Mouse (Mus musculus): ENCODE results near the gene Sh2d3c.
A peak's percentile ranks its signal among the peaks of the same experiment; 100 is the strongest.

The Sh2d3c gene

DNA sequence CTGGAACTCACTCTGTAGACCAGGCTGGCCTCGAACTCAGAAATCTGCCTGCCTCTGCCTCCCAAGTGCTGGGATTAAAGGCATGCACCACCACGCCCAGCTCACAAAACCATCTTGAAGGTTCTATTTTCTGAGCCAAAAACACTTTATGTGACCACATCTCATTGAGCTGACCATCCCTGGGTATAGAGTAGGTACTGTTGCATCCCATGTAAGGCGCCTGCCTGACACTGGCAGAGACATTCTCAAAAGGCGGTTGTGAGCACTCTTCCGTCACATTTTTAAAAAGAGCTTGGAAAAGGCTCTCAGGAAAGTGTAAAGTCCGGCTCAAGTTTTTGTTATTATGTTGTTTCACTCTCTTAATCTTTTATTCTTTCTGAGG is 35.8 kb downstream of the Sh2d3c start:
- no peak for DNase-seq (ENCODE audit: low spot score)

DNA sequence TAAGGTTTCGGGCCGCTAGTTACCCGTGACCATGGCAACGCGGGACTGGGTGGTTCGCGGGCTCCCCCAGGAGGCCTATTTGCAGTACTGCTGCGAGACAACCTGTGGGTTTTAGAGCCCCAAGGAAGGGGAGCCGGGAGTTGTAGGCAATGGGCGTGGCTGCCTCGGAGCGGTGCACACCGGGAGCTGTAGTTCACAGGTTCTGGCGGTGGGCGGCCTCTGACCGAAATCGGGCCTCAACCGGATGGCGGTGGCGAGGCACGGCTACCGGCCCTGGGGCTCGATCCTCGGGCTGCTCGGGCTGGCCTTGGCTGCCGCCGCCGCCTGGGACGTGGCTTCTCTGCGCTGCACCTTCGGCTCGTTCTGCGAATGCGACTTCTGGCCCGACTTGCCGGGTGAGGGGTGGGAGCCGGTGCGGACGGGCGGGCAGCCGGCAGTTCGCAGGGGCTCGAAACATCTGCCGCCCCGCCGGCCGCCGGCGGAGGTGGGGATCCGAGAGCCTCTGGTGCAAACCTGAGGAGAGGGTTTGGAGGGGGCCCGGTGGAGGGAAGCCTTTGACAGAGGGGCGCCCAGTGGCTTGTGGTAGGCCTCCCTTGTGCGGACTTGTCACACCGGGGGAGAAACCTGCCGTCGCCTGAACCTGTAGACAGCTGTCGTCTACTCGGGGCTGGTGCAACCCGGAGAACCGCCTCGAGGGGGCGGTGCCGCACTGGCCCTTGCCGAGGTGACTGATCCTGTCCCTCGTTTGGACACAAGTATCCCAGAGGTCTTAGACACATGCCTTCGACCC is 36.4 kb downstream of the Sh2d3c start, which contains the start of gene Tor2a:
Gene Tor2a (plus strand): TSS at position 179 of the 790 bp plus-strand sequence.
- peak; percentile 95 for DNase-seq (ENCODE audit: low spot score)

DNA sequence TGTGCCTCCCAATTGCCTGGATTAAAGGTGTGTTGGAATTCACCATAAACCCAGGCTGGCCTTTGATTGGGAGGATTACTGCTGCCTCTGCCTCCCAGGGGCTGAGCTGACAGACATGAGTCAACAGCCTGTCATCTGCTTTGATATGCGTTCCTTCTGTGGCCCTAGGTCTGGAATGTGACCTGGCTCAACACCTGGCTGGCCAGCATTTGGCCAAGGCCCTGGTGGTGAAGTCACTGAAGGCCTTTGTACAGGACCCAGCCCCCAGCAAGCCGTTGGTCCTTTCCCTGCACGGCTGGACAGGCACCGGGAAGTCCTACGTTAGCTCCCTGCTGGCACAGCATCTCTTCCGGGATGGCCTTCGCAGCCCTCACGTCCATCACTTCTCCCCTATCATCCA is 37.6 kb downstream of the Sh2d3c start:
- no peak for DNase-seq (ENCODE audit: low spot score)

DNA sequence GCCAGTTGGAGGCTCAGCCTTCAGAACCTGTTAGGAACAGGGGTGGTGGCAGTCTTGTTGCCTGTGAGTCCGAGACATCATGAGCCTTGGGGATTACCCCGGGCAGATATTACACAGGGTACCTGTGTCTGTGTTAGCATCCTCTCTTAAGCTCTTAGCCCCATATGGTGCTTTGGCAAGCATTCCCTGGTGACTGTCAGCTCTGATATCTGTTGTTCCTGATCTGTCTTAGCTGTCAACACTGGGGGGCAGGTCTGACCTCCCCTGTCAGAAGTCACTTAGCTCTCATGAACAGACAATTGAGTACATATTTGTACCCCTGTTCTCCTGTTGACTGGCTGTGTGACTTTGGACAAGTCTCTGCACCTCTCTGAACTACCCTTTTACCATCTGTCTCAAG is 38.1 kb downstream of the Sh2d3c start:
- no peak for DNase-seq (ENCODE audit: low spot score)

DNA sequence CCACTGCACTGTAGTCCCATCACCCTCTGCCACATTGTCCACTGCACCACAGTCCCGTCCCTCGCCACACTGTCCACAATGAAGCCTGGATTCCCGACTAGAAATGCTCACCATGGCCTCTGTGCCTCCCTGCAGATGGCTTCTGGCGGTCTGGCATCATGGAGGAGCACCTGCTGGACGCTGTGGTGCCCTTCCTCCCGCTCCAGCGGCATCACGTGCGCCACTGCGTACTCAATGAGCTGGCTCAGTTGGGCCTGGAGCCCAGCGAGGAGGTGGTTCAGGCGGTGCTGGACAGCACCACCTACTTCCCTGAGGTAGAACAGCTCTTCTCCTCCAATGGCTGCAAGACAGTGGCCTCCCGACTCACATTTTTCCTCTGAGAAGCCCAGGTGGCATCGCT is 40.5 kb downstream of the Sh2d3c start:
- no peak for DNase-seq (ENCODE audit: low spot score)

DNA sequence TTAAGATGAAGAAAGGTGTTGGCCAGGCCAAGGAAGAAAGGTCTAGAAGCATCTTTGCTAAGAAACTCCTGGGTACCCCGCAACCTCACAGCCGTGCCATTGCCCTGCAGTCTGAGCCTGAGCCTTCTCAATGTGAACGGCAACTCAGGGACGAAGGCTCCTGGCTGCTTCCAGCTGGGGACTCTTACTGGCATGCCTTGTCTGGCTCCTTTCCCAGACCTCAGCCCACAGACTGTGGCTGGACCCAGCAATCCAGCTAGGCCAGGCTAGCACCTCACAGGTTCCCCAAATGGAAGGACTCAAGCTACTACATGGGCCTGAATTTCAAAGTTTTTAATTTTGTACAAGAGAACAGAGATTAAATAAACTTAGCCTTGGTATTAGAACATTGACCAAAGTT is 41.0 kb downstream of the Sh2d3c start:
- no peak for DNase-seq (ENCODE audit: low spot score)

DNA sequence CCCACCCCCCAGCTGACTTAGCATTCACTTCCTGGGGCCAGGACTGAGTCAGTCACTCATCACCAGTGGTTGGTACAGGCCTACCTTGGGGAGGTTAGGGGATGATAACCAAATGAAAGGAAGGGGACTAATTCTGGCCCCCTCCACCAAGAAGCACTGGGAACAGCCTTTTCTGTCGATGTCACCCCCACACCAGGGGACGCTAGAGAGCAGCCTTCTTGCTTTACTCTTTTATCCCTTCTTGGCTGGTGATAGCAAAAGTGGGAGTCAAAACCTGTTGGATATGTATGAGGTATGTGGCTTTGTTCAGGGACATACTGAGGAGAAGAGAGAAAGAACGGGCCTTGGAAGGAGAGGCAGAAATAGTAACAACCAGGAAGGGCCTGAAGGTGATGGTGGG is 42.5 kb downstream of the Sh2d3c start:
- no peak for DNase-seq (ENCODE audit: low spot score)

DNA sequence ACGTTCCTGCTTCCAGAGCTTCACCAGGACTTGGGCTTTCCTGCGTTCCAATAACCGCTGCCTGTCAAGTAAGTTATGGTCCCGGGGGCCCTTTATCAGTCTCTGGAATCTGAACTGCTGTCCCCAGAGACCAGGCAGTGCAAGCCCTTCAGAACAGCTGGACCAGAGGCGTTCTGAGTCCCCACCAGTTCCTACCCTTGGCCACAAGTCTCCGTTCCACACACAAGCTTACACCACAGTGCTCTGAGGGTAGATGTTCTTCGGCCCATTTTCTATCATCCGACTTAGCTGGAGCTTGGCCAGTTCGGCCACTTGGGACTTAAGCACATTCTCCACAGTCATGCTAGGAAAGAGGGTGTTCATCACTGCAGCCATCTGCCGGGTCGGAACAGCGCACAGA is 46.4 kb downstream of the Sh2d3c start:
- no peak for DNase-seq (ENCODE audit: low spot score)

DNA sequence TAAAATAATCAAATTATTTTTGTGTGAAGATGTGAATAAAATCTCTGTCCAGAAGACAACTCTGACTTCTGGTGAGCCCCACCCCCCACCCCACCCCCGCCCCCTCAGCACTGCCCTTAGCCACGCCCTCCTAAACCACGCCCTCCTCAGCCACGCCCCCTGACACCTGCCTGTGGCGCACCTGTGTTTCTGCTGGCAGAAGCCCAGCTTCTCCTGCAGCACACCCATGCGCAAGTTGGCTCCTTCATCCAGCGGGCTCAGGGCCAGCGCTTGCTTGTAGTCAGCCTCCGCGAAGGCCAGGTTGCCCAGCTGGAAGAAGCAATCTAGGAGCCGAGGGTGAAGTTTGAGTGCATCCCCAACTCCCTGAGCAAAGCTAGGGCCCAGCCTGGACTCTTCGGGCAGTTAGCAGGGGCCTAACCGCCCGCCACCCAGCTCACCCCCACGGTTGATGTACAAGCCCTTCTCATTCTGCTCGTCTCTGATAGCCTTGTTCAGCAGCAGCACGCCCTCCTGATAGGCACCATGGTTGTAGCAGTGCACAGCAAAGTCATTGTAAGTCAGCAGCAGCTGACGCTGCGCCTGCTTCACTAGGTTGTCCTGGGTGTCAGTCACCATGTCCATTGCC is 47.9 kb downstream of the Sh2d3c start:
- DNase-seq (ENCODE audit: low spot score) = no peak

DNA sequence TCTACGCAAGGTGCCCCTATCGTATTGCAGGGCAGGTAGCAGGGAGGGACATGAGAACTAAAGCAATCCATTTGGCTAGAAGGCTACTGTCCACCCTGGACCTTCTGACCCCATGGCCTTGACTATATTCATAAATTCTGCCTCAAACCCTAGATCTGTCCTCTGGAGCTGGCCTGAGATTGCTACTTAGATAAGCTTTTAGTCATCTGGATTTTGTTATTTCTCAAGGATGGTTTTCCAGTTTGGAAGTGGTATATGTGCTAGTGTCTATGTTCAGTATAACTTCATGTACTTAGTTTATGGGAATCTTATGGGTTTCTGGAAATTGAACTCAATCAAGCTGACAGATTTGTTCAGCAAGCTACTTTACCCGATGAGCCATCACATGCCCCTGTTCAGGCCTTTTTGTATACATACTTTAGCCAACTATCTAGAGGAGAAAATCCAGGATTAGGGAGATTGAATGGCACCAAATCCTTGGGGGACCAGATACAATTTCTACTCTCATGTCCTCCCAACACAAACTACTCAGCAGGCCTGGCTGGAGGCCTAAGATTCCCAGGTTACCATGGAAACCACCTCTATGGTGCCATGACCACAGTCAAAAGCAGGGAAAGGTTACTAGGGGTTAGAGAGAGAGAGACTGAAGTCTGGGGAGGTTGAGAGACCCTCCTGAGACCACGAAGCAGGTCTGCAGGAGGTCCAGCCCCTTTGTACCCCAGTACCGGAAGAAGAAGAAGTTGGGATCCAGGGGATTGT is 48.7 kb downstream of the Sh2d3c start:
- DNase-seq (ENCODE audit: low spot score) = no peak

DNA sequence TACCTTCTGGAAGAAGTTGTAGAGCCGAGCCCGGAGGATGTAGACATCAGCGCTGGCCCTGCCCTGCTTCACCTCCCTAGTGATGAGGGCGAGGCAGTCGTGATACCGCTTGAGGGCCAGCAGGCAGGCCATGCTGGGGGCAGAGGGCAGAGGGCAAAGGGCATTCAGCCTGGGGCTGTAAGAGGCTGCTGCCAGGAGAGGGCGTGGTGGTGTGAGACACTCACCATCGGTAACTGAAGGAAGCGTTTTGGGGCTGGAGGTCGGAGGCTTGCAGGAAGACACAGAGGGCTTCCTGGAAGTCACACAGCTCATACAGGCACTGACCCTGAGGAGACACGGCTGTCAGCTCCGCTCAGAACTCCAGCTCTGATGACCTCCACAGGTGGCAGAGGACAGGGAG is 51.0 kb downstream of the Sh2d3c start:
- no peak for DNase-seq (ENCODE audit: low spot score)

DNA sequence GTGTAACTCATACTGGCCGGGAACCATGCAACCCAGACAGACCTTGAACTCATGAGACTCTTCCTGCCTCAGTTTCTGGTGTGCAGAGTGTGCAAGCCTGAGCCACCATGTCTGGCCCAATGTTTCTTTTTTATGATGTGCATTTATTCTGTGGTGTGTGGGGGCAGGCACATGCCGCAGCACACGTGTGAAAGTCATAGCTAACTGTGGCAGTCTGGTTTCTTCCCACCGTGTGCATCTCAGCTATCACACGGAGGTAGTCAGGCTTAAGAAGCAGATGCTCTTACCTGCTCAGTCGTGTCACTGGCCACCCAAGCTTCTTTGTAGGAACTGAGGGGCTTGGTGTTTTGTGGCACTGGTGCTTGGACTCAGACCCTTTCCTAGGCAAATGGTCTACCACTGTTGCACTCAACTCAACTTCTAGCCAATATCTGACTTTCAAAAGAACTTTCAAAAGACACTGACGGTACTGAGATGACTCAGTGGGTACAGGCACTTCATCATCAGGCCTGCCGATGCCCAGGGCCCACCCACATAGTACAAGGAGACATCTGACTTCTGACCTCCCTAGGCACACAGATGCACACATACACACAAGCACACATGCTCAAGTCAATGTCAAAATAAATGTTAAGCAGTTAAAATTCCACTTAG is 51.9 kb downstream of the Sh2d3c start:
- no peak for DNase-seq (ENCODE audit: low spot score)

DNA sequence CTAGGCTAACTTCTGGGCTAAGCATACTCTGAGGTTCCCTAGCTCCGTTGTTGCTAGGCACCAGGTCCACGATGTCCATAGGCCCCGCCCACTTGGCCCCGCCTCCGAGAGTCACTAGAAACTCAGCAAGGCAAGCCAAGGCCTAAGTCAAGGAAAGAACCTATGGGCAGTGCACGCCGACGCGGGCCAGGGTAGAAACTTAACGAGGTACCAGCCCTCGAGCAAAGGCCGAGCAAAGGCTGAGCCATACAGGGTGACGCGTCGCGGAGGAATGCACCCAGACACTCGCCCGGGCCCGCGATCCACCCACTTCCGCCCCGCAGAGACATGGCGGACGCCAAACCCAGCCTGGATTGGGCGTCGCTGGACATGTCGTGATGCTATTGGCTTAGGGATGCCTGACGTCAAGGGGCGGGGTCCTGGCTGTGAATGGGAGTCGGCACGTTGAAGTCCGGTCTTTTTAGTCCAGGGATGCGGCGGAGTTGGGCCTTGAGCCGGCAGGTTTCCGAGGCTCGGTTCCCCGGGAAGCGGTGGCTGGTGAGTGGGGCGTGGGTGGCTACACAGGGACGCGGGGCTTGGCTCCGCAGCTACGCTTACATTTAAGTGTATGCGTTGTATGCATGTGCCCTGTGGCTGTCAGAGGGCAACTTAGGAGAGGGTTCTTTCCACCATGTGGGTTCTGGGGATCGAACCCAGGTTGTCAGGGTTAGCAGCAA is 54.7 kb downstream of the Sh2d3c start, which contains the start of the genes Ttc16 and Ptrh1:
Gene Ttc16 (minus strand): TSS at position 275 of the 716 bp plus-strand sequence.
Gene Ptrh1 (plus strand): TSS at position 428 of the 716 bp plus-strand sequence.
- peak; percentile 96 for DNase-seq (ENCODE audit: low spot score)

DNA sequence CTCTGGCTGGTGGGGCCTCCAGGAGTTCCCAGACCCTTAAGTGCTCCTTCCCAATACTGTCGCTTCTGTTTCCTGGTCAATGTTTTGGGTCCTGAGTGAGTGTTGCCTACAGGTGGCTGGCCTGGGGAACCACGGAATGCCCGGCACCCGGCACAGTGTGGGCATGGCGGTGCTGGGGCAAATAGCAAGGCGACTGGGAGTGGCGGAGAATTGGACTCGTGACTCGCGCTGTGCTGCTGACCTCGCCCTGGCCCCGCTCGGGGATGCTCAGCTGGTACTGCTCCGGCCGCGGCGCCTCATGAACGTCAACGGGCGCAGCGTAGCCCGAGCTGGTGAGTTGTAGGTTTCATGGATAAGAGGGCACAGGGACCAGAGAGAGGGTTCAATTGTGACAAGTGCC is 55.3 kb downstream of the Sh2d3c start:
- no peak for DNase-seq (ENCODE audit: low spot score)

DNA sequence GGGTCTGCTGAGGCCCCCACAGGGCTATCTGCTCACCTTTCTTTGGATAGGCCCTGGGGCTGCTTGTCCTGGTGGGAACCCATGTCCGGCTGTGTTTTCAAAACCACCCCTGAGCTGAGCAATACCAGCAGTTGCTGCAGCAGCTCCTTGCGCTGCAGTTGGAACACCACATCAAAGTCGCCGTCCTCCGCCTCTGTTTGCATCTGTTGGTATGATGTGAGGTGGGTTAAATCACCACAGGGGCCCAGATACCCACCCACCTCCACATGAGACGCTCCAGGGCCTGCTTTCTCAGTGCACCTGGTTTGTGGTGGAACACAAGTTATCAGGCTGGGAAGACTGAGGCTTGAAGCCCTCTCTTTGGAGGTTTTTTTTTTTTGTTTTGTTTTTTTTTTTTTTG is 57.2 kb downstream of the Sh2d3c start:
- no peak for DNase-seq (ENCODE audit: low spot score)

DNA sequence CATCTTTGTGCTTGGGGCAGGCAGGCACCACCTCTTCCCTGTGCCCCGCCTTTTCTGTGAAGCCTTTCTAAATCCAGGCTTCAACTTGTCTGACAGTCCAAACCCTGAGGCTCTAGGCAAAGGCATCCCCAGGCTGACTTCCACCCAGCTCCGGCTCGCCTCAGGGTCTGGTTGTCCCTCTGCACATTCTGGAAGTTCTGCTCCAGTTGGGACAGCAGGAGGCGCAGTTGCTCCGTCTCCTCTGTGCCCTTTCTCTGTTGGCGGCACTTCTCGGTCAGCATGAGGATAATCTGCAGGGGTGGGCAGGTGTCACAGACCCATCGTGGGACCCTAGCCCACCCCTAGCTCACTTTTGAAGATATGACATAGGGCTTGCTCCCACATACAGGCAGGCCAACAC is 58.3 kb downstream of the Sh2d3c start:
- peak; percentile 16 for DNase-seq (ENCODE audit: low spot score)

DNA sequence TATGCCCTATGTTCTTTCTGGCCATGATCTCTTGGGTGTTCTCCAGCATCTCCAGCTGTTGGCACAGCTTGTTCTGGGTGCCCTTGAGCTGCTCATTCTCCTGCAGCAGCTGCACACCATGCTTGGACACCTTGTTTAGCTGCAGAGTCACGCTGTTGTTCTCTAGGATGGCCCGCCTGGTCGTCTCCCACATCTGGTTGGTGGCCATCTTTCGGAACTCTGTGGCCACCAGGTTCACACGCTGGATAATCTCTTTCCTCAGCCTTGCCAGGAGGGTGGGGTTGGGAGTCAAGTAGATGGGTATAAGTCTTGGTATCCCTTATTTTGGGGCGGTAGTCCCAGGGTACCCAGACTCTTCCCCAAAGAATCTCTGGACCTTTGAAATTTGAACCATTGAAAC is 58.9 kb downstream of the Sh2d3c start:
- DNase-seq (ENCODE audit: low spot score) = no peak

DNA sequence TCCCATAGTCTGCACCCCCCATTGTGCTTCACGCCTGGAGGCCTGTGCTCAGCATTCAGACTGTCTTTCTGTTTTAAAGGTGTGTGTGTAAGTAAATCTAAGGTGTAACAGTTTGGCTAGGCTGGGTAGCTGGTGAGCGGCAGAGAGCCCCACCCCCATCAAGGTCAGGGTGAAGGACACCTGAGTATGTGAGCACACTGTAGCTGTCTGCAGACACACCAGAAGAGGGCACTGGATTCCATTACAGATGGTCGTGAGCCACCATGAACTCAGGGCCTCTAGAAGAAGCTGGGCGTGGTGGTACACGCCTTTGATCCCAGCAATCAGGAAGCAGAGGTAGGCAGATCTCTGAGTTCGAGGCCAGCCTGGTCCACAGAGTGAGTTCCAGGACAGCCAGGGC is 60.9 kb downstream of the Sh2d3c start:
- DNase-seq (ENCODE audit: low spot score) = no peak

DNA sequence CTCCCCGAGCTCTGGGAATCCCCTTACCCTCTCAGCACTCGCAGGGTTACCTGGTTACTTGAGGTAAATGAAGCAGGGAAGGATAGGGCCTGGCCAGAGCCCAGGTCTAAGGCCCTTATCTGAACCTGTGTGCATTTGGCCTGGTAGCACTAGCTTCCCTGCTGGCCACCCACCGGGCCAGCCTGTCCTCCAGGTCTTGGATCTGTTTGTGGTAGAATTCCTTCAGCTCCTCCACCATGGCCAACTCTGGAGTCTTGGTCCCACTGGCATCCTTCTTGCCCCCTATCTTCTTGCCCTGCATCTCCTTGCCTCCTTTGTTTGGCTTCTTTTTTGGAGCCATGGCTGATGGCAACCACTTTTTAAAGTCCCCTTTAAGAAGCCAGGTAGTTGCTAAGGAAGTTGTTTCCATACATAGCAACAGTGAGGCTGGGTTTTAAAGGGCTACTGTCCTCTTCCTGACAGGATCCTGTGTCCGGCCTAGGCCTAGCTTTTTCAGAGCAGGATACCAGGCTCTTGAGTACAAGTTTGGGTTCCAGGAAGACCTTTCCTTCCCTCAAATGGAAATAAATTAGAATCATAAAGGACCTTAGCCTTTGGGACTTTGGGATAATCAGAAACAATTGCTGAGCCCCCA is 63.3 kb downstream of the Sh2d3c start, which contains the start of gene Cfap157:
Gene Cfap157 (minus strand): TSS at position 381 of the 634 bp plus-strand sequence.
- DNase-seq (ENCODE audit: low spot score) = no peak

DNA sequence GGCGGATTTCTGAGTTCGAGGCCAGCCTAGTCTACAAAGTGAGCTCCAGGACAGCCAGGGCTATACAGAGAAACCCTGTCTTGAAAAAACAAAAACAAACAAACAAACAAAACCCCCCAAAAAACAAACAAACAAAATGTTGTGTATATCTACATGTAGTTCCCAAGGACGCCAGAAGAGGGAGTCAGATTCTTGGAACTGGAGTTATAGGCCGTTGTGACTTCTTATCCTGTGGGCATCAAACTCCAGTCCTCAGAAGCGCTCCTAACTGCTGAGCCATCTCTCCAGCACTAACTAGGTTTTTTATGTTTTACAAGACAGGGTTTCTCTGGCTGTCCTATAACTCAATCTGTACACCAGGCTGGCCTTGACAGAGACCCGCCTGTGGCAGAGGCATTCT is 66.3 kb downstream of the Sh2d3c start:
- peak; percentile 40 for DNase-seq (ENCODE audit: low spot score)

DNA sequence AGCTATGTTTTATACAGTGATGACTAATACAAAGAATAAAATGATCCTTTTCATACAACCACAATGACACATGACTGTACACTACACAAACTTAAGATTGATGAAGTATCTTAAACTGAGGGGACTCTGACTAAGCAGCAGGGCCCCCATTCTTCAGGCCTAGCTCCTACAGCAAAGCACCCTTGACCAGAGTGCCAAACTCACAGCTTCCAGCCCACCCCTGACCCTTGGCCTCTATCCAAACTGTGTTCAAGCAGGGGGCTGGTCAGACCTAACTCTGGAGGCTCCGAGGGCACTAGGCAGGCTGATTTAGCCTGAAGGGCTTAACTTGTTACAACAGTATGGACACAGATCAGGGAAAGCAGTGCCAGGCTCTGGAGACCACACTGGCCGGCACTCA is 67.7 kb downstream of the Sh2d3c start:
- DNase-seq (ENCODE audit: low spot score) = no peak

Data from c-Kit-positive CD71-positive TER-119-positive erythroid progenitor cells, embryonic 14.5 days (primary cell).